Mouse (Mus musculus): ENCODE measurements around the gene Nim1k.
"Not testable (repeated sequence)": the region's sequence is repeated elsewhere in the genome, so short reads cannot be mapped to it uniquely, and the experiment has no call there.

GRCm38 (mm10) chr13:119661420-119661819 is 94.3 kb downstream of the Nim1k start:
- TF ChIP-seq CTCF (IDR thresholded peaks at IDR 0.05; ENCODE audit: borderline replicate concordance, control insufficient read depth, extremely low read depth, insufficient read depth, low read length, poor library complexity); POLR2A (IDR thresholded peaks at IDR 0.05; ENCODE audit: control insufficient read depth, extremely low read depth, insufficient read depth, low read length, poor library complexity): not testable (repeated sequence)

Measured in thymus, adult 2 months (tissue).